Mouse (Mus musculus) WW6 (cell line): ENCODE measurements around the gene Plcb4.

Source experiments
- DNase-seq: peaks from one replicate; pipeline ENCODE4 v3.0.0-alpha.2; 2013; ENCODE audit warnings: low read depth, low spot score

Gene Plcb4

DNA sequence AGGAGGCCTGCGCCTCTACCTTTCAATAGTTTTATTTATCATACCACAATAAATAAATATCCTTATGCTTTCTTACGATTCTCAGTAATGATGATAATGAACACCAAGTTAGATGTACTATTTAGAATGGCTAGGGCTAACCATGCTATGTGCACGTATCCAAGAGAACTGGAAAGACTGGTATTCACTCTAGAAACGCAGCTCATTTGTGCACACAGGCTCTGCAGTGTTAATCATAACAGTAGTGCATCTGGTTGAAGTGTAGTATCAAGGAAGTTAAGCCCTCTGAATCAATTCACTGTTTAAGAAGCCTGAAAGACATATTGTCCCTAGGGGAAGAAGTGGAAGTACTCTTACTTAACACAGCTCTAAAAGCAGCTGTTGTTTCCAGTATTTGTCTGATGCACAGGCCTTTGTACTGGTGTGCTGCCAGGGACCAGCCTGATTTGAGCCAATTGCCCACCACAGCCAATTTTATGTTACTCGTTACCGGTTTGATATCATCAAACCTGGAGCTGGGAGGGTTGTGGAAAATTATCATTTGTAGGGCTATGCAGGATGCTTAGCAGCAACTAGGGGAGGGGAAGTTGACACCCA lies 100.8 kb downstream of the Plcb4 start:
- no peak for DNase-seq

- DNase-seq = no peak
Observed at GRCm38 (mm10) chr2:135761226-135761802, 102.5 kb downstream of the Plcb4 start.

- DNase-seq = no peak
Observed at GRCm38 (mm10) chr2:135764706-135765105, 105.9 kb downstream of the Plcb4 start.

- no peak for DNase-seq
Observed at GRCm38 (mm10) chr2:135766471-135767063, 107.8 kb downstream of the Plcb4 start.

DNA sequence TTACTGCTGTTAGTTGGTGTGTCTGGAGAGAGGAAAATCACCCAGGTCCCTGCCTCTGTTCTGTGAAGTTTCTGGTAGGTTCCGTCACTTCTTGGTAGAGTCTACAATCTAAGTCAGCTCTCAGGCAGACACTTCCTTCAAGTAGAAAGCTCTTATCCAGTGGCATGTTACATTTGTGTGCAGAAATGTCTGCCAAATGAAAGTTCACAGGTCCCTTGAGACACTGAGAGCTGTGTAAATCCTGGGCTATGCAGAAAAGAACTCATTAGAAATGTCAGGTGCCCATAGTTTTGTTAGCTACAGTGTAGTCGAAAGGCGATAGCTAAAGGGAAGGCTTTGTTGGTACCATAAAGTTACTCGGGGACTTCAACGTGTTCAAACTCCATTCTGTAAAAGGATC lies 108.7 kb downstream of the Plcb4 start:
- no peak for DNase-seq

GRCm38 (mm10) chr2:135769701-135770100 lies 110.9 kb downstream of the Plcb4 start:
- no peak for DNase-seq

DNA sequence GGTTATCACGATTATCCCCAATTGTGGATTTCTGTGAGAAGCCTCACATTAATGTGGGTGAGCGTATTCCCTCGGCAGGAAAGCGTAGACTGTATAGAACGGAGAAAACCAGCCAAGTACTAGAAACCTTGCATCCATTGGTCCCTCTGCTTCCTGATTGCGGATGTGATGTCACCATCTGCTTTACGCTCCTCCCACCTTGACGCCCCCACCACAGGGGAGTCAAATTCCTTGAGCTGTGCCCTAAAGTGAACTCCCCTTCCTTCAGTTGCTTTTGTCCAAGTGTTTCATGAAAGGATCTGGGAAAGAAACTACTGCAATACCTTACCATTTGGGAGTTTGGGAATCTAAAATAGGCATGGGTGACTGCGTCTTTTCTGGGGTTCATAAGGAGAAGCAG lies 111.4 kb downstream of the Plcb4 start:
- DNase-seq = peak; percentile 14

- no peak for DNase-seq
Observed at GRCm38 (mm10) chr2:135773194-135773972, 114.6 kb downstream of the Plcb4 start.

- DNase-seq = no peak
Observed at GRCm38 (mm10) chr2:135775026-135775425, 116.2 kb downstream of the Plcb4 start.

- DNase-seq = no peak
Observed at GRCm38 (mm10) chr2:135776131-135776775, 117.4 kb downstream of the Plcb4 start.

DNA sequence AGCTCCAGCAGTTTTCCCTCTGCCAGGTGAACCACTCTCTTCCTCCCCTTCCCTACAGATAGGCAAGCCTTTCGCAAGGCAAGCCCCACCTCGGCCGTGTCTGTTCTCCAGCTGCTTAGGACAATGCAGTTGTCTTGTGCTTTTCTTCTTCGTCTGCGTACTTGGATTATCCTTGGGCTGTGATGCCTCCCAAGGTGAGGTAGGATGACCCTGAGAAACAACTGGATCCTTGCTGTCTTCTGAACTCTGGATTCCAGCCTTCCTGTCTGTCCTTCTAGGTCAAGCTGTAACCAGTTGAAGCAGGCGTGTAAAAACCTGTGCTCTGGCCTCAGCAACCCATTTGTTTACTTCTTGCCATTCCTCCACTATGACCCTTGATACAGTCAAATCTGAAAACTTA lies 122.6 kb downstream of the Plcb4 start:
- no peak for DNase-seq

DNA sequence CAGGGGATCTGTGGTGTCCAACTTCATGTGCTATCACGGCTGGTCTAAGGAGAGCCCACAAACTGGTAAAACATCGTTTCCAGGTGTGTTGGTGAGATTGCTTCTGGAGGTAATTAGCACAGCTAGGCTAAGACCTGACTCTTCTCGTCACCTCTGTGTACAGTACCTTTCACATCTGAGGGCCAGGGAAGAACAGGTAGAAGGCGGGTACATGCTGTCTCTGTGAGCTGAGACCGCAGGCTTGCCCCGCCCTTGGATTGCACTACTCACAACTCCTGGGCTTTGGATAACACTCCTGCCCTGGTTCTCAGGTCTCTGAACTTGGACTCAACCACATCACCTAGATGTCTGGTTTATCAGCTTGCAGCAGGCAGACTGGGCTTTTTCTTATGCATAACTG lies 128.6 kb downstream of the Plcb4 start:
- DNase-seq = no peak

DNA sequence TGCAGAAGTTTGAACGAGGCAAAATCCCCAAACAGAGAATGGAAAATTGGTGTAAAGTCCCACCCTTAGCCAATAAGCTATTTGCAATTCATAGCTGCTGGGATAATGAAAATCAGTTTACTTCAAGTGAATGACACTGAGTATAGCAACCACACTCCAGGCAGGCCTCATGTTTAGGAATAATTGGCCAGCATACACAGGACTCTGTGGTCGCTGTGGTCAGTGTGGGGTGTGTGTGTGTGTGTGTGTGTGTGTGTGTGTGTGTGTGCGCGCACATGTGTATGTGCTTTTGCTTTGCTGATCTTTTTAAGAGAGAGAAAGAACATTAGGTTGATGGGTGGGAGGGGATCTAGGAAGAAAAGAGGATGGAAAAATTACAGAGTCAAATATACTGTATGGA lies 134.1 kb downstream of the Plcb4 start:
- DNase-seq = no peak

DNA sequence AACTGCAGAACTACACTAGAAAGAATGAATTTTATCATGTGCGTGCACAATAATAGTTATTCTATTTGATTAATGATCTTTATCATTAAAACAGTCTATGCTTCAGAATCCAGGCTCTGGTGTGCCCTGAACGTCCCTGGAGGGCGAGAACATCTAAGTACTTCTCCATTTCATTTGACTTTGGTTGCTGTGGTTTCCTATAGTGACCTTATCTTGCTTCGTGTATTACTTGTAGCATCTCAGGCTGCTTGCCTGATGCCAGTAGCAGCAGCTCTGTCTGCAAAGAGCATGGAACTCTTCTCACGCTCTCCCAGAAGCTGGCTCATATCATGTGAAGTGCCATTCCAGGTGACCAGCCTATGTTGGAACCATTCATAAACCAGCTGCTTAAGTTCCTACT lies 137.9 kb downstream of the Plcb4 start:
- no peak for DNase-seq

- DNase-seq = no peak
Observed at GRCm38 (mm10) chr2:135797677-135798546, 139.1 kb downstream of the Plcb4 start.

GRCm38 (mm10) chr2:135799149-135799770 lies 140.4 kb downstream of the Plcb4 start:
- DNase-seq = no peak

- no peak for DNase-seq
Observed at GRCm38 (mm10) chr2:135800385-135800784, 141.6 kb downstream of the Plcb4 start.

DNA sequence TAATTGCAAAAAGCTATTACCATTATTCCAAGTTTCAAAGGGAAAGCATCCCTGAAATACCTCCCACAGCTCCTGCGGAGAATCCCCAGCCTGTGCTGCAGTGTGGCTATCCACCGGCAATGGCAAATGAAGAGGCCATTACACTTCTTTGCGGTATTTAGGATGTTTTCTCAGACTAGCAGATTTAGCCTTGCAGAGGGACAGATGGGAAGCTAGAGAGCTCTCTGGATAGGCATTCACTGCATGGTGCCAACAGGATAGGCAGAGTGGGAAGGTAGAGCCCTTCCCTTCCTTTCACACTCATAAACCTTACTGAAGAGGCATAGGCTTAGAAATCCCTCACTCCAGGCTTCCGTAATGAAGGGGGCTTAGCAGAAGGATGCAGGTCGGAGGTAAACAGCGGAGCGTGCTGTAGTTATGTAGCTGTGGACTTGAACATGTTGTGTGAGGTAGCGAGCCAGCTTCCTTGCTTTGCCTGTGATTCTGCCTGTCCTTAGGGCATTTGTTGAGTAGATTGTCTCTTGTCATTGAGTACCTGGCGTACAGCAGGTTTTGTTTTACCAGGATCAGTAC lies 144.2 kb downstream of the Plcb4 start:
- no peak for DNase-seq

GRCm38 (mm10) chr2:135805748-135806685 lies 147.2 kb downstream of the Plcb4 start:
- DNase-seq = no peak
